In genomic region chr7:139095282-139095681, GRCm38 (mm10) we compare ENCODE assay signal across 17 mouse cellular contexts. TPM values are rescaled to one million over a fixed set of nuclear protein-coding genes. Genes with fewer than 3 reads are reported as not detected.
"Had no signal": no experiment of that assay in that cellular context is flagged by ENCODE, and none has a peak within 500 bp of the region (broad histone marks: within the 10 kb centered on the region; RNA-seq: fewer than 3 reads in every experiment).

No protein-coding gene starts in this region.

- DNase-seq: liver, postnatal 0 days; lung, adult 2 months; lung, postnatal 14 days; lung, postnatal 36 days; midbrain, embryonic 14.5 days; right cerebral cortex, postnatal 14 days; thymus, adult 2 months; thymus, postnatal 25 days; thymus, postnatal 4 days had no signal

- H3K4me2 ChIP-seq: lung, embryonic 15.5 days; midbrain, embryonic 11.5 days; neural tube, embryonic 12.5 days; stomach, embryonic 15.5 days had no signal

- H3K4me1 ChIP-seq: lung, embryonic 15.5 days; megakaryocyte, embryonic 14.5 days; stomach, embryonic 15.5 days had no signal

- ATAC-seq: liver, postnatal 0 days; lung, postnatal 0 days had no signal

- H3K9me3 ChIP-seq: lung, embryonic 15.5 days; megakaryocyte, embryonic 14.5 days; neural tube, embryonic 12.5 days; stomach, embryonic 15.5 days had no signal

- H3K9ac ChIP-seq: liver, postnatal 0 days; lung, embryonic 15.5 days; neural tube, embryonic 12.5 days; stomach, embryonic 15.5 days had no signal

- H3K27ac ChIP-seq: lung, embryonic 15.5 days; macrophage; neural tube, embryonic 12.5 days; stomach, embryonic 15.5 days; stomach, postnatal 0 days had no signal

- H3K36me3 ChIP-seq: lung, embryonic 15.5 days; stomach, embryonic 15.5 days had no signal

- H3K4me3 ChIP-seq: lung, embryonic 15.5 days; megakaryocyte, embryonic 14.5 days; neural tube, embryonic 12.5 days; stomach, embryonic 15.5 days had no signal

- H3K27me3 ChIP-seq: lung, embryonic 15.5 days; neural tube, embryonic 12.5 days; stomach, embryonic 15.5 days had no signal

RNA-seq across cellular contexts. Expression of gene Dpysl4, which starts 9.5 kb away (rescaled TPM):
- polyA plus RNA-seq: macrophage had no signal
